Mouse (Mus musculus) stomach, embryonic 15.5 days (tissue): ENCODE measurements around the gene Sh2b2. TPM values are rescaled to one million over a fixed set of nuclear protein-coding genes. Genes with fewer than 3 reads are reported as not detected.

Experiments
- ATAC-seq: fragments of 200-750 bp; cut with Nextera tagmentation; 2 replicates; pipeline ENCODE4 v1.8.0; 2017; ENCODE audit warnings: low read depth, moderate number of reproducible peaks, moderate TSS enrichment; ENCODE audit not compliant: insufficient read depth, low FRiP score
- H3K27ac ChIP-seq: fragments of 300-500 bp; sonication (generic); 2 replicates; pipeline ENCODE4 v1.5.1; 2015; ENCODE audit warnings: mild to moderate bottlenecking, inconsistent platforms
- H3K27me3 ChIP-seq: fragments of 300-500 bp; sonication (generic); replicated peaks from 2 replicates; pipeline ENCODE4 v1.6.1; 2015; ENCODE audit warnings: inconsistent platforms
- H3K36me3 ChIP-seq: fragments of 300-500 bp; sonication (generic); 2 replicates; pipeline ENCODE4 v1.6.1; 2015; ENCODE audit warnings: inconsistent platforms
- H3K4me1 ChIP-seq: fragments of 300-500 bp; sonication (generic); 2 replicates; pipeline ENCODE4 v1.6.1; 2015; ENCODE audit warnings: inconsistent platforms
- H3K4me2 ChIP-seq: fragments of 300-500 bp; sonication (generic); 2 replicates; pipeline ENCODE4 v1.6.1; 2015; ENCODE audit warnings: mild to moderate bottlenecking, inconsistent platforms
- H3K4me3 ChIP-seq: fragments of 300-500 bp; sonication (generic); replicated peaks from 2 replicates; pipeline ENCODE4 v1.5.1; 2015; ENCODE audit warnings: inconsistent platforms
- H3K9ac ChIP-seq: fragments of 300-500 bp; sonication (generic); 2 replicates; pipeline ENCODE4 v1.6.1; 2015; ENCODE audit warnings: inconsistent platforms
- H3K9me3 ChIP-seq: fragments of 300-500 bp; sonication (generic); 2 replicates; pipeline ENCODE4 v1.6.1; 2016; ENCODE audit warnings: inconsistent platforms
- WGBS: fragments of 180-500 bp; shearing (Covaris S2); methylation state at CpG from one replicate; pipeline ENCODE4 v1.1.7; 2015; 5-methylcytosine and 5-hydroxymethylcytosine counted together
- polyA plus RNA-seq: library from polyadenylated mRNA; unstranded; fragments of >200 nt; fragmentation: Nextera tagmentation; extraction: Ambion mirVana; gene quantifications from 2 replicates; pipeline ENCODE4 v1.2.1, GENCODE M21; 2015

Gene Sh2b2
- polyA plus RNA-seq, result 3.1 and 3.4 TPM in 2 replicates

DNA sequence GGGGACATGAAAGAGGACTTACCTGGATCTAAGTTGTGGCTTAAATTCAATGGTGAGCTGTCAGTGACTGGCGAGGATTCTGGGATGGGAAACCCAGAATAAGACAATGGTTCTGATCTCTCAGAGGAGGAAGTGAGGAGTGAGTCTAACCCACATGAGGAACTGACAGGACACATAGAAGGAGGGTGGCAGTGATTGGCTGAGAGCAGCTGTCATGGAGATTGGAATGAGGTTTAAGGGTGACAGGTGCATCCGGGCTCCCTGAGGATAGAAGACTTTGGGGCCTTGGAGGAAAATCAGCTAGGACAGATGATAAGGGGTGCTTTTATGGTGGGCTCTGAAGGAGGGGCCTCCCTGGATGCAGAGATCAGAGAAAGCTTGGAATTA is at the start of gene Sh2b2:
TSS of gene Sh2b2 (minus strand) at position 105 of the 387 bp plus-strand sequence.
- Histone ChIP-seq H3K4me3 (peak within 1 kb of the TSS; percentile 75), H3K9ac (no peak within 1 kb of the TSS), H3K27me3 (no peaks in the 10 kb centered on the region), H3K9me3 (no peaks in the 10 kb centered on the region), H3K4me1 (peaks cover 13% of the 10 kb centered on the region), H3K4me2 (peak within 1 kb of the TSS; percentile 96), H3K36me3 (0 out of 2 replicates have a peak, but pooled peaks cover 2% of the 10 kb centered on the region), H3K27ac (no peak within 1 kb of the TSS; the same call in 1 of the 2 replicates)
- no peak for ATAC-seq
- 78% methylated on average over 2 of the region's 2 CpGs for WGBS

DNA sequence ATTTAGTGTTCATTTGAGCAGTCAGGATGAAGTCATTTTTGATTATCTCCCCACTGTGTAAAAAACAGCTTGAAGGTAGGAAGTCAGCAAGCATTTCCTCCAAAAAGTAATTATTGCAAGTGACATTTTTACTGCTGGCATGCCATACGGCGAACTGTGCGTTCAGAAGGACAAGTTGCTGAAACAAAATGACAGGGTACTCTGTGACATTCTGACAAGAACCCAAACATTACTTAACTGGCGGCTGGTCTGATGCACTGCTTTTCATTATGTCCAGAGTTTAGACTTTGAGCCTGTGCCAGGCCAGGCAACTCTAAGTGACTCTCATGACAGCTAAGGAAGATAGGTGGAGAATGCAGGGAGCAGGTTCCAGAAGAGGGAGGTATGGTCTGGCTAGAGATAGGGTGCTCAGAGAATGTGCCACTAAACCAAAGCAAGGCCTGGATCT is 46.6 kb upstream of the Sh2b2 start:
- H3K4me3 ChIP-seq, result no peak overlapping the region
- H3K9me3 ChIP-seq, result no peaks in the 10 kb centered on the region
- H3K4me2 ChIP-seq, result no peak overlapping the region
- H3K4me1 ChIP-seq, result no peaks in the 10 kb centered on the region
- no peak overlapping the region for H3K9ac ChIP-seq
- H3K27ac ChIP-seq, result no peak overlapping the region
- 75% methylated on average over 4 of the region's 4 CpGs for WGBS
- H3K36me3 ChIP-seq, result no peaks in the 10 kb centered on the region; the same call in 1 of the 2 replicates
- no peak for ATAC-seq
- H3K27me3 ChIP-seq, result no peaks in the 10 kb centered on the region

DNA sequence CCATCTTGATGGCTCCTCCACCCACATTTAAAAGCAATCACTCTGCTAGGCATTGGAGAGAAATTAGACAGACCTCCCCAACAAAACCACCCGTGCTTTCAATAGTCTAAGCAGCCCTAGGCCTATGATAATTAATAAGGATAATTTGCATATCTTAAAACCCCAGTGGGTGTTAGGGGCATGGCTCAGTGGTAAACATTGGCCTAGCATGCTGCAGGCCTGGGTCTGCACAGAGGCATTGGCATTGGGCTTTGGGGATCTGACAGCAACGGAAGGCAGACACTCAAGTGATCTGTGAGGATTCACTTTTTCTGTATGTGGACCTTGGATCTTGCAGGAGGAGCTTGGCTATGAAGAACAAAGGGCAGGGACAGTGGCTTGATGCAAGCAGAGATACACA is 46.0 kb upstream of the Sh2b2 start:
- H3K4me3 ChIP-seq, result no peak overlapping the region
- no peaks in the 10 kb centered on the region; the same call in 1 of the 2 replicates for H3K36me3 ChIP-seq
- 76% methylated on average over 2 of the region's 2 CpGs for WGBS
- no peaks in the 10 kb centered on the region for H3K9me3 ChIP-seq
- H3K27me3 ChIP-seq, result no peaks in the 10 kb centered on the region
- no peak overlapping the region for H3K4me2 ChIP-seq
- H3K9ac ChIP-seq, result no peak overlapping the region
- H3K4me1 ChIP-seq, result no peaks in the 10 kb centered on the region
- no peak overlapping the region for H3K27ac ChIP-seq
- no peak for ATAC-seq

DNA sequence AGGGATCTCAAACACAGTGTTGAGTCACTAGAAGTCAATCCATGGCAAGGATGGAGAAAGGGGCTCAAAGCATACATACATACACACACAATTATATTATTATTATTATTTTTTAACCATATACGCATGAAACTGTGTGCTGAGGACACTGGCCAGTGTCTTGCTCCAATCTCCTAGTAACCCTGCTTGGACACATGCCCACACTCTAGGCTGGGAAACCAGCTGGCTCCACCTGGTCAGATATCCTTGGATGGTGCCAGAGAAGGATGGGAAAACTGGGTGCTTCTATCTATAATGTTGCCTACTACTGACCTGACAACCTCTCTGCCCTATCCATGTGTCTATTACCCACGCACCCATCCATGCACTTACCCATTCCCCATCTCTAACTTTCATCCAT is 45.2 kb upstream of the Sh2b2 start:
- no peak overlapping the region for H3K27ac ChIP-seq
- ATAC-seq, result no peak

DNA sequence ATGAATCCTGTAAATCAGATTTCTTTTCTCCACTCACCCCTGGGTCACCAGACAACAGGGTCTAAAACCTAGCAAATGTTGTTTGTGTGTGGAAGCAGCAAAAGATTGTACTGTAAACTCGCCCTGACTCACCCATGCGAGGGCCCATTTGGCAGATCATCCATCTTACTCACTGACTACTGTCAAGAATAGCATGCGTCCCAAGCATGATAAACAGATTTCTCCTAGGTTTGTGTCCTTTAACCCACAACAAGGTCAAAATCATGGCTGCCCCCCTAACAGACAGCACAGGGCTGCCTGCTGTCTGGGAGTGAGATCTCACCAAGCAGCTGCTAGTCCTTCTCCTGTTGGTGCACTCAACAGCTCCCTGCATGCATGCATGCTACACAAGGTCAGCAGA is 43.4 kb upstream of the Sh2b2 start:
- Histone ChIP-seq H3K9me3 (no peaks in the 10 kb centered on the region), H3K27ac (no peak overlapping the region), H3K4me2 (no peak overlapping the region), H3K27me3 (no peaks in the 10 kb centered on the region), H3K4me3 (no peak overlapping the region), H3K4me1 (no peaks in the 10 kb centered on the region), H3K9ac (no peak overlapping the region), H3K36me3 (peaks cover 7% of the 10 kb centered on the region)
- 74% methylated on average over 3 of the region's 3 CpGs for WGBS
- no peak for ATAC-seq

More for the DNA sequence above, 45.2 kb upstream of the Sh2b2 start:
- Histone ChIP-seq H3K4me3 (no peak overlapping the region), H3K4me1 (no peaks in the 10 kb centered on the region), H3K36me3 (no peaks in the 10 kb centered on the region; the same call in 1 of the 2 replicates), H3K9me3 (no peaks in the 10 kb centered on the region), H3K4me2 (no peak overlapping the region), H3K9ac (no peak overlapping the region), H3K27me3 (no peaks in the 10 kb centered on the region)
- WGBS, result 78% methylated on average over 2 of the region's 2 CpGs

- 70% methylated on average over 6 of the region's 6 CpGs for WGBS
- ATAC-seq, result peak; percentile 65
- Histone ChIP-seq H3K9me3 (no peaks in the 10 kb centered on the region), H3K36me3 (peaks cover 7% of the 10 kb centered on the region), H3K27ac (no peak overlapping the region), H3K4me1 (no peaks in the 10 kb centered on the region), H3K4me3 (no peak overlapping the region), H3K9ac (no peak overlapping the region), H3K27me3 (no peaks in the 10 kb centered on the region), H3K4me2 (no peak overlapping the region)
These were observed 42.2 kb upstream of the Sh2b2 start for GRCm38 (mm10) chr5:136288351-136289081.

GRCm38 (mm10) chr5:136286566-136286965 is 40.2 kb upstream of the Sh2b2 start:
- no peaks in the 10 kb centered on the region for H3K9me3 ChIP-seq
- H3K36me3 ChIP-seq, result peaks cover 17% of the 10 kb centered on the region
- H3K4me2 ChIP-seq, result no peak overlapping the region
- no peaks in the 10 kb centered on the region for H3K27me3 ChIP-seq
- no peak overlapping the region for H3K9ac ChIP-seq
- H3K4me3 ChIP-seq, result no peak overlapping the region
- H3K27ac ChIP-seq, result no peak overlapping the region
- WGBS, result 81% methylated on average over 6 of the region's 6 CpGs
- ATAC-seq, result no peak
- no peaks in the 10 kb centered on the region for H3K4me1 ChIP-seq

DNA sequence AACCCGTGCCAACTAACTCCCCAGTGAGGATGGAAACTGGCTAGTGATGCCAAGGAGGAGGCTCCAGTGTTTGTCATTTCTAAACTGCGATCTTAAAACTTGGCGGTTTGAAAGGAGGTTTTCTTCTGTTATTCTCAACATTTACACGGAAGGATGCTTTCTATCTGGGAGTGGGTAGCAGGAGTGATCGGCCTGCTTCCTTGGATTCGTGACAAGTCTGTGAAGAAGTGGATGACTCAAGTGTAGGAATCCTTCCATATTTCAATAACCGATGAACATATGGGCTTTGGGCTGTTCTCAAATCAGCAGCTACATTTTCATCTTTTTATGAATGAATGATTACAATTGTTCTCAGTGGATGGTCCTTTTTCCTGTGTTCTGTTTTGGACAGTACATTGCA is 38.8 kb upstream of the Sh2b2 start:
- ATAC-seq, result no peak
- no peaks in the 10 kb centered on the region for H3K4me1 ChIP-seq
- H3K4me3 ChIP-seq, result no peak overlapping the region
- H3K9ac ChIP-seq, result no peak overlapping the region
- no peaks in the 10 kb centered on the region for H3K9me3 ChIP-seq
- H3K36me3 ChIP-seq, result peaks cover 22% of the 10 kb centered on the region
- no peaks in the 10 kb centered on the region for H3K27me3 ChIP-seq
- H3K27ac ChIP-seq, result no peak overlapping the region
- 86% methylated on average over 7 of the region's 7 CpGs for WGBS
- no peak overlapping the region for H3K4me2 ChIP-seq

DNA sequence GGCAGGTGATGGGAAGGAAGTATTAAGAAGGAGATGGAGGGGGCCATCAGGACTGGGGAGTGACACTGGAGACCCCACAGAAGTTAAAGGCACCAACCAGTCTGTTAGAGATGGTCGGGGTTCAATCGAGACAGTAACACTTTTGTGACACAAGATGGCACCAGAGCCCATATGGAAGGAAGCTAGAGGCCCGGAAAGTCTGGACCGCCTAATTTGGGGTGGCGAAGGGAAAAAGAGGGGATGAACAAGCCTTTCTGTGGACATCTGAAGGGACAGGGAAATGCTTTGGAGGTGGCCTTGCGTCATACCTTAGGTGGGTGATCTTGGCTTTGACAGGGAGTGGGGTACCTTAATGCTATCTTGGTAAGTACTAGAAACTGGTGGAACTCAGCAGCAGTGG is 35.0 kb upstream of the Sh2b2 start:
- Histone ChIP-seq H3K4me1 (no peaks in the 10 kb centered on the region), H3K9ac (no peak overlapping the region), H3K36me3 (peaks cover 57% of the 10 kb centered on the region), H3K27me3 (no peaks in the 10 kb centered on the region), H3K9me3 (no peaks in the 10 kb centered on the region), H3K4me2 (no peak overlapping the region), H3K27ac (no peak overlapping the region), H3K4me3 (no peak overlapping the region)
- 56% methylated on average over 6 of the region's 6 CpGs for WGBS
- no peak for ATAC-seq

DNA sequence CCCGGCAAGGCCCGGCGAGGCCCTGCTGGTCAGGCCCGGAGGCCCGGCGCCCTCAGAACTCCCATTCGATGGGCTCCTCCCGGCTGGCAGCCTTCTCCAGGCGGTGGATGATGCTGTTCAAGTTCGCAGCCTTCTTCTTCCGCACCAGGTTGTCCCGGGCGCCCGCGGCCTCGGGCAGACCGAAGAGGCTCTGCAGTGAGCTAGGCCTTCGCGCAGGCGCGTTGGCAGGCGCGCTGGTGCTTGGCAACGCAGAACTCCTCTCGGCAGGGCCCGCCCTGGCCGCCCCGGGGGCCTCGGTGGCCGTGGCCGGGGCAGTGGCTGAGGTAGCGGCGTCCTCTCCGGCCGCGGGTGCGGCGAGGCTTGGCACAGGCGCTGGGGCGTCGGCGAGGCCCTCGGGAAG is 28.4 kb upstream of the Sh2b2 start:
- peaks cover 4% of the 10 kb centered on the region; the same call in 1 of the 2 replicates for H3K4me1 ChIP-seq
- no peak overlapping the region for H3K4me2 ChIP-seq
- no peaks in the 10 kb centered on the region for H3K9me3 ChIP-seq
- no peaks in the 10 kb centered on the region for H3K27me3 ChIP-seq
- H3K9ac ChIP-seq, result no peak overlapping the region
- 86% methylated on average over 43 of the region's 43 CpGs for WGBS
- no peak for ATAC-seq
- peaks cover 50% of the 10 kb centered on the region for H3K36me3 ChIP-seq
- no peak overlapping the region for H3K27ac ChIP-seq
- H3K4me3 ChIP-seq, result no peak overlapping the region

DNA sequence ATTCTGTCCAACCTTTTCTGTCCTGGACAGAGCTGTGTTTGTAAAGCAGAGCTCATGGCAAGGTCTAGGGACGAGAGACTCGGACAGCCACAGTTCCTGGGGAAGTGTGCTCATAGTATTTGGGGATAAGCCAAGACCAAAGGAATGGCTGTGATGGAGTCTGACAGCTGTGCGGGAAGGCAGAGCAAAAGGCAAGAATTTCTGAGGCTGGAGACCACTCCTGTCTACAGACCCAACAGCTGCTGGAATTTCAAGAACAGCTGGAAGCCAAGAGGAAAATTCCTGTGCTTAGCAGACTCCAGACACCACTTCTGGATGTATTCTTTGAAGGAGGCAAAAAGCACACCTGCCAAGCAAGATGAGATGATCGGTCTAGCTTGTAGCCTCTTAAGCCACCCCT is 23.6 kb upstream of the Sh2b2 start:
- Histone ChIP-seq H3K36me3 (peaks cover 7% of the 10 kb centered on the region), H3K4me1 (peaks cover 4% of the 10 kb centered on the region; the same call in 1 of the 2 replicates), H3K27me3 (no peaks in the 10 kb centered on the region), H3K9me3 (no peaks in the 10 kb centered on the region), H3K27ac (no peak overlapping the region), H3K4me2 (no peak overlapping the region), H3K4me3 (no peak overlapping the region), H3K9ac (no peak overlapping the region)
- WGBS, result 50% methylated on average over 4 of the region's 4 CpGs
- peak; percentile 47; the same call in 1 of the 2 replicates for ATAC-seq

DNA sequence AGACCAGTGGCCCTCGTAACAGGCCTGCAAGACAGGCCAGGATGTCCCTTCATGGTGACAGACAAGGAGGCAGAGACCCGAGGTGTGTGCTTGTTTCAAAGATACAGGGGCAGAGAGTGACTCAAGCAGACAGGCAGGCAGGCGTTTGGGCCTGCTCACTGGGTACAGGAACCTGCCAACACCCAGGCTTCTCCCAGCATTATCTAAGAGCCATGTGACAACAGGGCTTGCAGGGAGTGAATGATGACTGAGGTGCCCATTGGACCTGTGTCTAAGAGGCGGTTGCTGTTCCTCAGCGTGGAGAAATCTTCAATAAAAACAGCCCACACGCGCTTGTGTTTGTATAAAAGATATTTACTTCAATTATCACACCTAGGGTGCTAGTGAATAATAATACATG is 19.7 kb upstream of the Sh2b2 start:
- Histone ChIP-seq H3K27me3 (no peaks in the 10 kb centered on the region), H3K4me2 (no peak overlapping the region), H3K4me3 (no peak overlapping the region), H3K9me3 (no peaks in the 10 kb centered on the region), H3K36me3 (no peaks in the 10 kb centered on the region), H3K9ac (no peak overlapping the region), H3K4me1 (peaks cover 4% of the 10 kb centered on the region; the same call in 1 of the 2 replicates), H3K27ac (no peak overlapping the region)
- 65% methylated on average over 7 of the region's 7 CpGs for WGBS
- no peak for ATAC-seq
